Mouse (Mus musculus): ENCODE data around the gene Syt6.

The Syt6 gene

DNA sequence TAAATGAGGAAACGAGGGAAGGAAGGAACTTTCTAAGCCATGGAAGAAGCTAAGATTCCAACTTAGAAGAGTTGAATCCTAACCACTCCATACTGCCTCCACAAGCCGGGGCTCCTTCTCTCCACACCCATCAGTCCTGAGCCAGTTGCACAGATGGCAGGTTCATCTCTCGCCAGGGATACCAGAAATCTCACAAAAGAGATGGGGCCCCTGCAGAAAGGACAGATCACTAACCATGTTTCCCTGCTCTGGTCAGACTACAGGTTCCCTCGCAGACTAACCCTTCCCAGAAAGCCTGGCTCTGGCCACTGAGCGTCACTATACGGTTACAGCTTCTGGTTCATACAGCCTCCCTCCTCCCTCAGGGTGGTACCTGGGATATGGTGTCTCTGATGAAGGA is 74.7 kb downstream of the Syt6 start:
- no peak for DNase-seq

DNA sequence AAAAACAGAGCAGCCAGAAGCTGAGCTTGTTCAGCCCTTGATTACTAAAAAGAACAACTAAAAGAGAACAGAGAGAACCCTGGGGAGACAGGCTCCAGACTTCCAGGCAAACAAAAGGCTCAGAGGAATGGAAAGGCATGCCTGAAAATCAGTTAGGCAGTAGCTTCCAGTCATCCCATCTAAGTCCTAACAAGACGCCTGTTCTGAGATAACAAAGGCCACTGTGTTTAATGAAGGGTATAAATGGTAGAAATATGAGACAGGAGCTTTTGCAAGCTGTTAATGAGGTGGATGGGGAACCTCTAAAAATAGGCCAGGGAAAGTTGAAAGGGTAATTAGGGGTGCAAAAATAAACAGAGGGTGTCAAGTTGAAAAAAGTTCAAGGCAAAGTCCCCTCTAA is 75.4 kb downstream of the Syt6 start:
- no peak for DNase-seq

DNA sequence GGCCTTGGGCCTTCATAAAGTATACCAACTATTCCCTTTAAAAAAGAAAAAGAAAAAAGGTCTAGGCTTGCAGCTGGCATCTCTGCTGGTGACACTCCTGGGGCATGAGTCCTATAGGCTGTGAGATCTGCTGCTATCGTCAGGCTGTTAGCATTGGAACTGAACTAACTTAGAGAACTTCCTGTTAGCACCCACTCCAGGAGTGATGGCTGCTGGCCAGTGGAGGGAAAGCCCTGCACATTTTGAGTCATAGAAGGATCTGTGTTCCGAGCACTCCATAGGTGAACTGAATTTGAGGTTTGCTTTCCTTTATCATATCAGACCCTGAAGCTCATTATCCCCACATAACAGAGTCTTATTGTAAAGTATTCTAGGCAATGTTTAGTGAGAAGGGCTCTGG is 85.0 kb downstream of the Syt6 start:
- no peak for DNase-seq

DNA sequence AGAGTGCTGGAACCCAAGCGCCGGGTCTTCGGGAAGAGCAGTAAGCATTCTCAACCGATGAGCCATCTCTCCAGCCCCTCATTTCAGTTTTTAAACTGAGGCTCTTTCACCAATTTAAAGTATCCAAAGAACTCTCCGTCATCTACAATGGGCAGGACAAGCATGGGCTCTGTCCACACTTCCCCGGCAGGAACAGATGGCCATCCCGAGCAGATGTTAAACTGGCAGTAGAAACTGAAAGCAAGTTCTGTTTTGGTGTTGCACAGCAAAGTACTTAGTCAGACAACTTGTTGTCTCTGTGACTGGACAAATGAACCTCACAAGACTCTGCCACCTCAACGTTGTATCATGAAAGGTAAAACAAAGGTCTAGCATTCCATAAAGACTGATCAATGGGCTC is 86.7 kb downstream of the Syt6 start:
- no peak for DNase-seq

DNA sequence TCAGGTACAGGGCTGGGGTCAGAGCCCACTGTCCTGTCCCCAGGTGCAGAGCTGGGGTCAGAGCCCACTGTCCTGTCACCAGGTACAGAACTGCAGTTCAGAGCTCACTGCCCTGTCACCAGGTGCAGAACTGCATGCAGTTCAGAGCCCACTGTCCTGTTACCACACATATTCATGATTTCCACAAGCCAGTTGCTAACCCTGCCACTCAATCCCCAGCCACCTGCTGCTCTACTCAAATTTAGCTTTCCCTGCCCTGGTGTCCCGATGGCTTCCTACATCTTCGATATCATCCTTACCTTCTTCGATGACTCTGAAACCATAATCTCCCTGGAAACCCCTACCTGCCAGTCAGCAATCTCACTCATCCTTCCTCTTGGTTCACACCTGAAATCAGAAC is 88.4 kb downstream of the Syt6 start:
- no peak for DNase-seq

DNA sequence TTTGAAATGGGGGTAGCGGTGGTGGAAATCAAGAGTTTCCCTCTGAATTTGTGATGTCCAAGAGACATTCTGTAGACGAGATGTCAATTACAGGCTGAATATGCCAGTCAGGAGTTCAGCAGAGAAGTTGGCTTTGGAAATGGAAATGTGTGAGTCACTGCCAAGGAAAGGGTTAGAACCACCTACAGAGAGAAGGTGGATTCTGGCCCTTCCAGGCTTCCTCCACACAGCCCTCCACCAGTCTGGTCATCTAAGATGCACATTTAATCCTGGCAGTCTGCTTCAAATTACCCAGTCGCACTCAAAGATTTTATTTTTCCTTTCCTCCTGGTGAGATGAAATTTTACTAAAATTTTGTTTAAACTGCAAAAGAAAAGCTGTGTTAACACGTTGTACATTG is 97.1 kb downstream of the Syt6 start:
- DNase-seq, result no peak

DNA sequence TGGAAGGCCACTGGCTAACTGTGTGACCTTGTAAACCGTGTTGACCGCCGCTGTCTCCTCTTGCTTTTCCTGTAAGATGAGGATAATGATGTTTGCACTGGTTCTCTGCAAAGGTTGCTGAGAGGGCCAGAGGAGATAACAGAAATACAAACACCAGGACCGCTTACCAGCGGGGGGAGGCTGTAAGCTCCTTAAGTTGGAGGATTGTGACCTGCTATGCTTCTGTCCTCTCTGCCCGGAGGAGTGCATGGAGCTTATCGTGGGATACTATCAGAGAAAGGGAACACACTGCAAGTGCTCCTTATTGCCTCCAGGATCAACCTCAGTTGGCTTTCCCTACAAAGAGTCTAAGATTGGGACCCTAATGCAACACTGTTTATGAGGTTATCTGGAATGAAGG is 97.7 kb downstream of the Syt6 start:
- DNase-seq, result no peak

DNA sequence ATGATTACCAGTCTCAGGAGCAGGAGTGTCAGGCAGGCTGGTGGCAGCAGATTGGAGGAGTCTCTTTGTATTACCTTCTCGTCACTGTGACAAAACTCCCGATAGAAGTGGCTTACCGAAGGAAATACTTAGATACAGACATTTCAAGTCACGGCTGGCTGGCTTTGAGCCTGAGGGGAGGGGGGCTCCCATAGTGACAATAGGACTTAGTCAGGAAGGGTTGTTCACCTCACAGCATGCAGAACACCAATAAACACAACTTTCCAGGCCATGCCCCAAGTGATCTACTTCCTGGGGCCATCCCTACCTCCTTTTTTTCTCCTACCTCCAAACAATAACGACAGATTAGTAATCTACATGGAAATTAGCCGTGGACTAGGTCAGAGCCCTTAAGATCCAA is 103.8 kb downstream of the Syt6 start:
- DNase-seq, result no peak

DNA sequence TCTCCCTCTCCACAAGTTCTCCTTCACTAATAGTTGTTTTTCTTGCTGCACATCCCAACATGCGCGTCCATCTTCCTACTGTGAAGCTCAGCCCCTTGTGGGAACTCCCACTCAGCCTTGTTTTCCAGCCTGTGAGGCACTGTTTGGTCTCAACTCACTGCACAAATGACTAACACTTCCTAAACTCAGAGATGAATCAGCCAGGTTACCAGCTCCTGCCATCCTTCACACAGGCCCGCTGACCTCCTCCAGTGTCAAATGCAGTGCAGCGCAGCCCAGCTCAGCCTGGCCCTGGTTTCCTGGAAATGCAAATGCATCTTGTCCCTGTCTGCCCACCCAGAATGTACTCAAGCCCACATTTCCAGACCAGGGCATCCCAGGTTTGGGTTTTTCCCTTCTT is 107.4 kb downstream of the Syt6 start:
- DNase-seq, result no peak

DNA sequence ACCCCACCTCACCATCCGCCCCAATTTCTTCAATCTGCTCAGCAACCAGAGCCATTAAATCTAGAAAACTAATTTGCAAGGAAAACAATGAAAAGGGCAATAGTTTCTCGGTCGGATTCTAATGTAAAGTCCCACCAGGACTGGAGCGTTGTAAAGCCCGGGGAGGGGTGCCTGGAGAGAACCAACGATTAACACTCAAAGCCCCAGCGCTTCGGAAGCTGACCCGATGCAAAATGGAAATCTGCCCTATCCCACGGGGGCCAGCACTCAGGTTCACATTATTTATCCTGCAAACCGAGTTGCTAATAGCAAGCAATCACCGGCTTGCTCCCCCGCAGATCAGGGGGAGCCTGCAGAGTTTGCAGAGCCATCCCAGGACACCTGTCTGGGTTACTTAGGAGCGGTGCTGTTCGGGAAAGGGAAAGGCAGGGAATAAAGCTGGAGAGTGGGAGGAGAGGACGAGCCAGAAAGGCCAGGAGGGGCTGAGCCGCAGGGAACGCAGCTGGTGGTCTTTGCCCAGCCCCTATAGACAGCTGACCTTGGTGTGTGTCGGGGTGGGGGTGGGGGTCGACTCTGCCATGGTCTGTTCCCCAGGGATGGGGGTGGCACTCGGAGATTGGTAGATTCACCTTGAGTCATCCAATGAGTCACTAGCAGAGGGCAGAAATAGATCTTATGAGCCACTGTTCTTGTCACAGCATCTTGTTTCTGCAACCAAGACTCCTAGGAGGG is 108.4 kb downstream of the Syt6 start:
- no peak for DNase-seq

DNA sequence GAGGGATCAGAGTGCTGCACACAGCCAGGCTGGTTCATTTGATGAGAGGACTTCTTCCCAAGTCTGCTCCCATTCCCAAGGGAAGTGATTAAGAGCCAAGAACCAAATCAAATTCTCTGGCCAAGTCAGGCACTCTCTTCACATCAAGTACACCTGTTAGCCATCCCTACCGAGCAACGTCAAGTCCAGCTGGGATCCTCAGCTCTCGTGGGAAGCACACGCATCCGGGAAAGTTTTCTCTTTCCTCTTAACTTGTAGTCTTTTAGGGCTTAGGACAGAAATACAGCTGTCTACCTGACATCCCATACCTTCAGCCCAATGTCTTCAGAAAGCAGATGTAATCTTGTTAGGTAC is 108.9 kb downstream of the Syt6 start:
- DNase-seq, result no peak

DNA sequence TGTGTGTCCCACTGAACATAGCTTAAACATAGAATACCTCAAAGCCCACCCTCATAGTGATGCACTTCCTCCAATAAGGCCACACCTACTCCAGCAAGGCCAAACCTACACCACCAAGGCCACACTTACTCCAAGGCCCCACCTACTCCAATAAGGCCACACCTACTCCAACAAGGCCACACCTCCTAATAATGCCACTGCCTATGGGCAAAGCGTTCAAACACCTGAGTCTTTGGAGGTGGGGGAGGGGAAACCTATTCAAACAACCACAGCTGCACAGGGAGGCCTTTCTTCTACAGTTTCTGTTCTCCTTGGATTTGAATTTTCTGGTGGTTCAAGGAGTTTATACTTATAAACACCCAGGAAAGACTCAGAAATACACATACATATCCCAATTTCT is 114.0 kb downstream of the Syt6 start:
- no peak for DNase-seq

DNA sequence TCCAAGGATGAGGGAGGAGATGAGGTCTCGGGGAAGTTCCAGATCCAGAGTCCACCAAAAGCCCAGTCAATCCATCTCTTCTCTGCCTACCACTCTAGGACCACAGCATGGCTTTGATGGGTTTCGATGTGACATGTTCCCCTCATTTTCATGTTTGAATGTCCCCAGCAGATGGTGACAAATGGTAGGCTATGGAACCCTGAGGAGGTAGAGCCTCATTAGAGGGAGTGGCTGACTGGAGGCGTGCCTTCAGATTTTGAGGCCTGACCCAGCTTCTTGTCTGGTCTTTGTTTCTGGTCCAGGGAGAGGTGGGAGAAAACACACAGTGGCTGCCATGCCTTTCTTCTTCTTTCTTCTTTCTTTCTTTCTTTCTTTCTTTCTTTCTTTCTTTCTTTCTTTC is 115.5 kb downstream of the Syt6 start:
- peak in 1 of 2 experiments; percentile 9 for DNase-seq
